ENCODE assay signal across 28 mouse cellular contexts in genomic region chr11:42048201-42048600, GRCm38 (mm10). TPM values are rescaled to one million over a fixed set of nuclear protein-coding genes. Genes with fewer than 3 reads are reported as not detected.
A peak's percentile ranks its signal among the peaks of the same experiment; 100 is the strongest.
DNase-seq lines count a peak whose midpoint lies in the region; ATAC-seq and TF ChIP-seq lines count a peak whose summit lies in the region.
"Had no signal": no experiment of that assay in that cellular context is flagged by ENCODE, and none has a peak within 500 bp of the region (broad histone marks: within the 10 kb centered on the region; RNA-seq: fewer than 3 reads in every experiment).

No protein-coding gene starts in this region.

- H3K27ac ChIP-seq in left cerebral cortex, adult 2 months: peak overlapping the region; percentile 5; the same call in 1 of the 2 replicates
- H3K27ac ChIP-seq: embryonic facial prominence, embryonic 13.5 days; embryonic facial prominence, embryonic 15.5 days; forebrain, embryonic 10.5 days; forebrain, embryonic 12.5 days had no signal

- DNase-seq in frontal cortex, postnatal 25 days (ENCODE audit: low spot score in 2 of 2): no peak
- no peak for DNase-seq in left cerebral cortex, adult 2 months (ENCODE audit: extremely low spot score in 1 of 2, low spot score in 2 of 2)
- no peak for DNase-seq in left cerebral cortex, postnatal 14 days (ENCODE audit: low spot score in 2 of 2)
- no peak for DNase-seq in thymus, postnatal 10 days (ENCODE audit: low spot score in 2 of 2)
- DNase-seq: adrenal gland, adult 8-10 months; adrenal gland, postnatal 14 days; adrenal gland, postnatal 36 days; B cell, adult 2 months; cerebellum, adult 11 months; cerebellum, adult 18-20 months; cerebellum, adult 8-10 months; cerebellum, adult 9-11 months; cerebellum, postnatal 14 days; cerebellum, postnatal 36 days; embryo, embryonic 11 days had no signal

- no peak for TF ChIP-seq CTCF in left cerebral cortex, adult 2 months (IDR thresholded peaks at IDR 0.05)

- peak; percentile 62 for ATAC-seq in frontal cortex, adult (ENCODE audit: low TSS enrichment)
- ATAC-seq: activated CD4-positive, CD25-positive, alpha-beta regulatory T cell, adult 4 months; CD4-positive, CD25-positive, alpha-beta regulatory T cell, adult 4 months; forebrain, embryonic 14.5 days; forebrain, embryonic 16.5 days; Patski had no signal

- intact Hi-C loops in left cerebral cortex, adult 2 months (cut with DNase I): no loop called here
- intact Hi-C loops in left cerebral cortex, postnatal 14 days (cut with DNase I): no loop called here

- H3K4me3 ChIP-seq in left cerebral cortex, adult 2 months: no peak overlapping the region
- H3K4me3 ChIP-seq: embryonic facial prominence, embryonic 13.5 days; embryonic facial prominence, embryonic 15.5 days; erythroblast, embryonic 14.5 days; forebrain, embryonic 10.5 days; forebrain, embryonic 12.5 days had no signal

RNA-seq across cellular contexts. Expression of gene Gabrg2, which starts 47.5 kb away (rescaled TPM):
- 100 to 1,000 TPM; 190 to 205 TPM for total RNA-seq in left cerebral cortex, adult 2 months (2021)
- total RNA-seq in left cerebral cortex, postnatal 14 days (2021): 100 to 1,000 TPM; 171 to 172 TPM
- total RNA-seq: CH12.LX; common myeloid progenitor, adult 5-6 weeks had no signal
